Mouse (Mus musculus) E14TG2a.4 (cell line): ENCODE results near the gene Sh3bgrl2.

ENCODE experiments used
- H3K27me3 ChIP-seq: 2 replicates; pipeline ENCODE4 v1.6.1; 2014; ENCODE audit warnings: low read length, control low read depth; ENCODE audit not compliant: insufficient read depth
- H3K36me3 ChIP-seq: 2 replicates; pipeline ENCODE4 v1.6.1; 2014; ENCODE audit warnings: low read length, control low read depth; ENCODE audit not compliant: insufficient read depth
- H3K4me1 ChIP-seq: replicated peaks from 2 replicates; pipeline ENCODE4 v1.6.1; 2014; ENCODE audit warnings: low read depth, low read length, control low read depth
- H3K4me3 ChIP-seq: replicated peaks from 2 replicates; pipeline ENCODE4 v1.5.1; 2014; ENCODE audit warnings: mild to moderate bottlenecking, low read length
- H3K9me3 ChIP-seq: 2 replicates; pipeline ENCODE4 v1.6.1; 2014; ENCODE audit warnings: low read length, control low read depth
- CTCF ChIP-seq: conservative IDR thresholded peaks from 2 replicates; pipeline ENCODE4 v1.5.1; 2014; ENCODE audit warnings: low read length
- NANOG ChIP-seq: IDR thresholded peaks from 2 replicates; pipeline ENCODE4 v1.6.1; 2014; ENCODE audit warnings: borderline replicate concordance, low read length, mixed read lengths
- POU5F1 ChIP-seq: IDR thresholded peaks from 2 replicates; pipeline ENCODE4 v1.6.1; 2014; ENCODE audit warnings: low read length, borderline replicate concordance

Sh3bgrl2 gene

GRCm38 (mm10) chr9:83659081-83659480 is 111.0 kb downstream of the Sh3bgrl2 start:
- Histone ChIP-seq H3K4me3 (no peak overlapping the region), H3K27me3 (0 out of 2 replicates have a peak, but pooled peaks cover 2% of the 10 kb centered on the region), H3K9me3 (no peaks in the 10 kb centered on the region), H3K4me1 (peaks cover 5% of the 10 kb centered on the region; the same call in 1 of the 2 replicates), H3K36me3 (no peaks in the 10 kb centered on the region)
- TF ChIP-seq NANOG (no peak), CTCF (no peak), POU5F1 (no peak)

GRCm38 (mm10) chr9:83661811-83662210 is 113.7 kb downstream of the Sh3bgrl2 start:
- no peak overlapping the region for H3K4me3 ChIP-seq
- TF ChIP-seq NANOG (no peak), CTCF (no peak), POU5F1 (no peak)
- no peaks in the 10 kb centered on the region for H3K9me3 ChIP-seq
- peaks cover 10% of the 10 kb centered on the region for H3K4me1 ChIP-seq
- H3K36me3 ChIP-seq = no peaks in the 10 kb centered on the region
- peaks cover 8% of the 10 kb centered on the region; the same call in 1 of the 2 replicates for H3K27me3 ChIP-seq

GRCm38 (mm10) chr9:83663981-83664897 is 116.1 kb downstream of the Sh3bgrl2 start:
- peaks cover 10% of the 10 kb centered on the region for H3K4me1 ChIP-seq

GRCm38 (mm10) chr9:83664951-83665350 is 116.8 kb downstream of the Sh3bgrl2 start:
- Histone ChIP-seq H3K9me3 (no peaks in the 10 kb centered on the region), H3K27me3 (peaks cover 8% of the 10 kb centered on the region; the same call in 1 of the 2 replicates), H3K36me3 (no peaks in the 10 kb centered on the region), H3K4me3 (0 out of 2 replicates have a peak overlapping the region, but pooled peaks have one; percentile 58), H3K4me1 (peaks cover 10% of the 10 kb centered on the region)
- TF ChIP-seq POU5F1 = no peak
- no peak for TF ChIP-seq CTCF
- TF ChIP-seq NANOG = no peak

More at GRCm38 (mm10) chr9:83663981-83664897, 116.1 kb downstream of the Sh3bgrl2 start:
- no peaks in the 10 kb centered on the region for H3K9me3 ChIP-seq
- peak overlapping the region; percentile 58 for H3K4me3 ChIP-seq
- no peaks in the 10 kb centered on the region for H3K36me3 ChIP-seq
- peaks cover 8% of the 10 kb centered on the region; the same call in 1 of the 2 replicates for H3K27me3 ChIP-seq
- TF ChIP-seq POU5F1 (no peak), NANOG (no peak), CTCF (no peak)

- Histone ChIP-seq H3K4me3 (no peak overlapping the region), H3K27me3 (peaks cover 8% of the 10 kb centered on the region; the same call in 1 of the 2 replicates), H3K36me3 (no peaks in the 10 kb centered on the region), H3K4me1 (peaks cover 5% of the 10 kb centered on the region; the same call in 1 of the 2 replicates), H3K9me3 (no peaks in the 10 kb centered on the region)
- TF ChIP-seq POU5F1 (no peak), CTCF (no peak), NANOG (no peak)
Observed at GRCm38 (mm10) chr9:83667031-83667430, 118.9 kb downstream of the Sh3bgrl2 start.

GRCm38 (mm10) chr9:83679626-83680025 is 131.5 kb downstream of the Sh3bgrl2 start:
- Histone ChIP-seq H3K4me3 (no peak overlapping the region), H3K27me3 (peaks cover 8% of the 10 kb centered on the region; the same call in 1 of the 2 replicates), H3K4me1 (0 out of 2 replicates have a peak, but pooled peaks cover 11% of the 10 kb centered on the region), H3K36me3 (no peaks in the 10 kb centered on the region), H3K9me3 (no peaks in the 10 kb centered on the region)
- no peak for TF ChIP-seq CTCF

- Histone ChIP-seq H3K4me1 (peaks cover 20% of the 10 kb centered on the region), H3K27me3 (peaks cover 16% of the 10 kb centered on the region; the same call in 1 of the 2 replicates), H3K4me3 (no peak overlapping the region), H3K36me3 (no peaks in the 10 kb centered on the region), H3K9me3 (no peaks in the 10 kb centered on the region)
- TF ChIP-seq CTCF (no peak), NANOG (no peak), POU5F1 (no peak)
Observed at GRCm38 (mm10) chr9:83681661-83682655, 133.8 kb downstream of the Sh3bgrl2 start.
